Mouse (Mus musculus): ENCODE data around the gene 4930449I24Rik. TPM values are rescaled to one million over a fixed set of nuclear protein-coding genes. Genes with fewer than 3 reads are reported as not detected.
"Not testable (repeated sequence)": the region's sequence is repeated elsewhere in the genome, so short reads cannot be mapped to it uniquely, and the experiment has no call there.

Gene 4930449I24Rik
- polyA plus RNA-seq (2015; fragmentation: Nextera tagmentation; extraction: Ambion mirVana) = not detected in 2 replicates

GRCm38 (mm10) chr5:146502099-146502498 is at the start of gene 4930449I24Rik:
TSS of gene 4930449I24Rik (plus strand) at chr5:146502399.
- not testable (repeated sequence) for H3K9ac ChIP-seq; H3K4me3 ChIP-seq; H3K9me3 ChIP-seq; H3K27me3 ChIP-seq; H3K4me1 ChIP-seq; H3K4me2 ChIP-seq; ATAC-seq (ENCODE audit: insufficient number of reproducible peaks, insufficient read depth, low FRiP score, low TSS enrichment, low read depth); H3K27ac ChIP-seq; H3K36me3 ChIP-seq
- no CpG with 5 or more reads among the region's 5 CpGs for WGBS

- Histone ChIP-seq H3K36me3 (peaks cover 22% of the 10 kb centered on the region), H3K4me1 (no peaks in the 10 kb centered on the region), H3K4me3 (no peak overlapping the region), H3K27ac (no peak overlapping the region), H3K4me2 (no peak overlapping the region), H3K9me3 (no peaks in the 10 kb centered on the region), H3K9ac (no peak overlapping the region), H3K27me3 (no peaks in the 10 kb centered on the region)
- 89% methylated on average over 6 of the region's 6 CpGs for WGBS
- ATAC-seq (ENCODE audit: insufficient number of reproducible peaks, insufficient read depth, low FRiP score, low TSS enrichment, low read depth) = no peak
Observed at GRCm38 (mm10) chr5:146453556-146453955, 48.6 kb upstream of the 4930449I24Rik start.

- Histone ChIP-seq H3K4me2 (no peak overlapping the region), H3K4me1 (no peaks in the 10 kb centered on the region), H3K27me3 (no peaks in the 10 kb centered on the region), H3K27ac (no peak overlapping the region), H3K9ac (no peak overlapping the region), H3K4me3 (no peak overlapping the region), H3K36me3 (peaks cover 17% of the 10 kb centered on the region), H3K9me3 (no peaks in the 10 kb centered on the region)
- WGBS = 72% methylated on average over 8 of the region's 8 CpGs
- no peak for ATAC-seq (ENCODE audit: insufficient number of reproducible peaks, insufficient read depth, low FRiP score, low TSS enrichment, low read depth)
Observed at GRCm38 (mm10) chr5:146461612-146462011, 40.6 kb upstream of the 4930449I24Rik start.

GRCm38 (mm10) chr5:146466663-146467062 is 35.5 kb upstream of the 4930449I24Rik start:
- no peak overlapping the region for H3K27ac ChIP-seq
- H3K4me1 ChIP-seq = no peaks in the 10 kb centered on the region
- H3K4me3 ChIP-seq = no peak overlapping the region
- no peak overlapping the region for H3K4me2 ChIP-seq
- H3K27me3 ChIP-seq = no peaks in the 10 kb centered on the region
- no peak overlapping the region for H3K9ac ChIP-seq
- peaks cover 22% of the 10 kb centered on the region; the same call in 1 of the 2 replicates for H3K36me3 ChIP-seq
- ATAC-seq (ENCODE audit: insufficient number of reproducible peaks, insufficient read depth, low FRiP score, low TSS enrichment, low read depth) = no peak
- no peaks in the 10 kb centered on the region for H3K9me3 ChIP-seq
- 94% methylated on average over 19 of the region's 19 CpGs for WGBS

GRCm38 (mm10) chr5:146468311-146468710 is 33.9 kb upstream of the 4930449I24Rik start:
- ATAC-seq (ENCODE audit: insufficient number of reproducible peaks, insufficient read depth, low FRiP score, low TSS enrichment, low read depth) = no peak
- Histone ChIP-seq H3K4me1 (no peaks in the 10 kb centered on the region), H3K9me3 (no peaks in the 10 kb centered on the region), H3K27me3 (no peaks in the 10 kb centered on the region), H3K4me3 (no peak overlapping the region), H3K36me3 (peaks cover 22% of the 10 kb centered on the region; the same call in 1 of the 2 replicates), H3K27ac (no peak overlapping the region), H3K9ac (no peak overlapping the region), H3K4me2 (no peak overlapping the region)
- 87% methylated on average over 9 of the region's 9 CpGs for WGBS

GRCm38 (mm10) chr5:146470821-146471220 is 31.4 kb upstream of the 4930449I24Rik start:
- Histone ChIP-seq H3K4me3 (no peak overlapping the region), H3K27me3 (no peaks in the 10 kb centered on the region), H3K4me1 (no peaks in the 10 kb centered on the region), H3K9me3 (no peaks in the 10 kb centered on the region), H3K27ac (no peak overlapping the region), H3K4me2 (no peak overlapping the region), H3K36me3 (peaks cover 22% of the 10 kb centered on the region; the same call in 1 of the 2 replicates), H3K9ac (no peak overlapping the region)
- ATAC-seq (ENCODE audit: insufficient number of reproducible peaks, insufficient read depth, low FRiP score, low TSS enrichment, low read depth) = no peak
- 91% methylated on average over 9 of the region's 9 CpGs for WGBS

GRCm38 (mm10) chr5:146471311-146471710 is 30.9 kb upstream of the 4930449I24Rik start:
- no peak overlapping the region for H3K4me3 ChIP-seq
- H3K27me3 ChIP-seq = no peaks in the 10 kb centered on the region
- H3K36me3 ChIP-seq = peaks cover 22% of the 10 kb centered on the region; the same call in 1 of the 2 replicates
- no peak overlapping the region for H3K9ac ChIP-seq
- H3K9me3 ChIP-seq = no peaks in the 10 kb centered on the region
- H3K4me1 ChIP-seq = no peaks in the 10 kb centered on the region
- H3K4me2 ChIP-seq = no peak overlapping the region
- 88% methylated on average over 5 of the region's 5 CpGs for WGBS
- ATAC-seq (ENCODE audit: insufficient number of reproducible peaks, insufficient read depth, low FRiP score, low TSS enrichment, low read depth) = no peak
- H3K27ac ChIP-seq = no peak overlapping the region

GRCm38 (mm10) chr5:146471821-146472220 is 30.4 kb upstream of the 4930449I24Rik start:
- Histone ChIP-seq H3K36me3 (peaks cover 20% of the 10 kb centered on the region; the same call in 1 of the 2 replicates), H3K27me3 (no peaks in the 10 kb centered on the region), H3K9ac (no peak overlapping the region), H3K27ac (no peak overlapping the region), H3K4me2 (no peak overlapping the region), H3K9me3 (no peaks in the 10 kb centered on the region), H3K4me3 (no peak overlapping the region), H3K4me1 (no peaks in the 10 kb centered on the region)
- ATAC-seq (ENCODE audit: insufficient number of reproducible peaks, insufficient read depth, low FRiP score, low TSS enrichment, low read depth) = no peak
- WGBS = 88% methylated on average over 12 of the region's 12 CpGs

GRCm38 (mm10) chr5:146479564-146479963 is 22.6 kb upstream of the 4930449I24Rik start:
- not testable (repeated sequence) for H3K27me3 ChIP-seq; H3K4me3 ChIP-seq; H3K27ac ChIP-seq; H3K9me3 ChIP-seq; ATAC-seq (ENCODE audit: insufficient number of reproducible peaks, insufficient read depth, low FRiP score, low TSS enrichment, low read depth); H3K4me1 ChIP-seq; H3K9ac ChIP-seq; H3K4me2 ChIP-seq; H3K36me3 ChIP-seq
- WGBS = 8% methylated on average over 4 of the region's 4 CpGs

GRCm38 (mm10) chr5:146481665-146482064 is 20.5 kb upstream of the 4930449I24Rik start, which contains the start of gene Gm6408:
TSS of gene Gm6408 (plus strand) at chr5:146481965.
- ATAC-seq (ENCODE audit: insufficient number of reproducible peaks, insufficient read depth, low FRiP score, low TSS enrichment, low read depth); H3K4me1 ChIP-seq; H3K4me2 ChIP-seq; H3K9ac ChIP-seq; H3K4me3 ChIP-seq; H3K36me3 ChIP-seq; H3K27me3 ChIP-seq; H3K9me3 ChIP-seq; H3K27ac ChIP-seq: not testable (repeated sequence)
- WGBS = 93% methylated on average over 3 of the region's 3 CpGs

GRCm38 (mm10) chr5:146488959-146489358 is 13.2 kb upstream of the 4930449I24Rik start:
- not testable (repeated sequence) for H3K27me3 ChIP-seq; H3K4me3 ChIP-seq; H3K27ac ChIP-seq; H3K9ac ChIP-seq; H3K36me3 ChIP-seq; H3K4me2 ChIP-seq; H3K4me1 ChIP-seq; H3K9me3 ChIP-seq; ATAC-seq (ENCODE audit: insufficient number of reproducible peaks, insufficient read depth, low FRiP score, low TSS enrichment, low read depth)
- WGBS = 13% methylated on average over 3 of the region's 4 CpGs

- not testable (repeated sequence) for ATAC-seq (ENCODE audit: insufficient number of reproducible peaks, insufficient read depth, low FRiP score, low TSS enrichment, low read depth); H3K27me3 ChIP-seq; H3K9me3 ChIP-seq; H3K9ac ChIP-seq; H3K4me1 ChIP-seq; H3K36me3 ChIP-seq; H3K4me2 ChIP-seq; H3K27ac ChIP-seq; H3K4me3 ChIP-seq
- no CpG with 5 or more reads among the region's 5 CpGs for WGBS
Observed at GRCm38 (mm10) chr5:146491063-146491462, 11.1 kb upstream of the 4930449I24Rik start, which contains the start of gene Gm6370. TSS of gene Gm6370 (plus strand) at chr5:146491363.

Measured in embryonic facial prominence, embryonic 13.5 days (tissue).